Mouse (Mus musculus) embryo, embryonic 10 days (tissue): ENCODE measurements around the gene Ccdc58.
A peak's percentile ranks its signal among the peaks of the same experiment; 100 is the strongest.
"Not testable (repeated sequence)": the region's sequence is repeated elsewhere in the genome, so short reads cannot be mapped to it uniquely, and the experiment has no call there.

Experiments
- DNase-seq: peaks from one replicate; pipeline ENCODE4 v3.0.0-alpha.2; 2015; ENCODE audit warnings: low spot score

The Ccdc58 gene

GRCm38 (mm10) chr16:36071450-36072379 is at the start of gene Ccdc58, which contains the start of gene Fam162a:
Ccdc58 (plus strand) TSS chr16:36071685.
Fam162a (minus strand) TSS chr16:36071594.
- peak; percentile 94 for DNase-seq

GRCm38 (mm10) chr16:36028120-36028519 is 43.4 kb upstream of the Ccdc58 start:
- not testable (repeated sequence) for DNase-seq

- DNase-seq: peak; percentile 99
Measured at GRCm38 (mm10) chr16:36040640-36041624, 30.6 kb upstream of the Ccdc58 start, which contains the start of gene Wdr5b. Wdr5b (plus strand) TSS chr16:36041190.

GRCm38 (mm10) chr16:36041625-36042020 is 29.9 kb upstream of the Ccdc58 start:
- no peak for DNase-seq

GRCm38 (mm10) chr16:36043073-36043472 is 28.4 kb upstream of the Ccdc58 start:
- DNase-seq: no peak

- no peak for DNase-seq
Measured at GRCm38 (mm10) chr16:36043964-36044363, 27.5 kb upstream of the Ccdc58 start.

GRCm38 (mm10) chr16:36047538-36047937 is 23.9 kb upstream of the Ccdc58 start:
- no peak for DNase-seq

GRCm38 (mm10) chr16:36051491-36051890 is 20.0 kb upstream of the Ccdc58 start:
- no peak for DNase-seq

- no peak for DNase-seq
Measured at GRCm38 (mm10) chr16:36053524-36054275, 17.8 kb upstream of the Ccdc58 start.

- no peak for DNase-seq
Measured at GRCm38 (mm10) chr16:36054920-36055319, 16.6 kb upstream of the Ccdc58 start.

GRCm38 (mm10) chr16:36056416-36056815 is 15.1 kb upstream of the Ccdc58 start:
- no peak for DNase-seq

- no peak for DNase-seq
Measured at GRCm38 (mm10) chr16:36057933-36058475, 13.5 kb upstream of the Ccdc58 start.

- DNase-seq: not testable (repeated sequence)
Measured at GRCm38 (mm10) chr16:36062534-36062933, 9.0 kb upstream of the Ccdc58 start.

GRCm38 (mm10) chr16:36063315-36063714 is 8.2 kb upstream of the Ccdc58 start:
- no peak for DNase-seq

GRCm38 (mm10) chr16:36064904-36065303 is 6.6 kb upstream of the Ccdc58 start:
- no peak for DNase-seq

GRCm38 (mm10) chr16:36067694-36068093 is 3.8 kb upstream of the Ccdc58 start:
- no peak for DNase-seq

- DNase-seq: no peak
Measured at GRCm38 (mm10) chr16:36068356-36068755, 3.1 kb upstream of the Ccdc58 start.

GRCm38 (mm10) chr16:36069819-36070575 is 1.5 kb upstream of the Ccdc58 start:
- peak; percentile 29 for DNase-seq

- no peak for DNase-seq
Measured at GRCm38 (mm10) chr16:36071071-36071449, 425 bp upstream of the Ccdc58 start.

- DNase-seq: no peak
Measured at GRCm38 (mm10) chr16:36072410-36073011, 1.0 kb downstream of the Ccdc58 start.
